Mouse (Mus musculus): ENCODE data around the gene Eif3a.

The Eif3a gene

DNA sequence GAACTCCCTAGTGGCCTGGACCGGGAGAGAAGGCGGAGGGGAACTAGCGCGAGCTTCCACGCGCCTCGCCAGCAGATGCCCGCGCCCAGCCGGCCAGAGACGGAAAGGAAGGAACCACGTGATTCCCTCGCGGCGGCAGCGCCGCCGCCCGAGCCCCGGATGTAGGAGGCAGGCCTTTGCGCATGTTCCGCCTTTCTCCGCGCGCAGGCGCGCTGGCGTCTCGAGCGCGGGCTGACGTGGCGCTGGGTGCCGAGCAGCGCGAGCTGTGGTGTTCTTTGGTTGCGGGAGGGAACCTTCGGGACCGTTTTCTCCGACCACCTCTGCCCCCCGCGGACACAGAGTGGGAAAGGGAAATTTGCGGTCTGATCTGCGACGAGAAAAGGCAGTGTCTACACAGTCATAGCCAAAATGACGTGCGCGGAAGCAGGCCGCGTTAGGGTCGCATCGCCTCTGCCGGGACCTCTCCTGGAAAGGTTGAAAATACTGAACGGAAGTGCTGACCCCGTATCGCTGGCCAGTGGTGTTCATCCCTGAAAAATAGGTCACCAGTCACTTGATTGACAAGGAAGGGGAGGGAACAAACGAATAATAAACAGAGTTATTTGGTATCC lies at the start of gene Eif3a:
Gene Eif3a (minus strand): TSS at position 108 of the 611 bp plus-strand sequence.
- DNase-seq (ENCODE audit: extremely low spot score, low spot score): peak; percentile 96

- peak; percentile 58 for DNase-seq (ENCODE audit: extremely low spot score, low spot score)
Observed at GRCm38 (mm10) chr19:60837747-60838146, 47.3 kb upstream of the Eif3a start.

GRCm38 (mm10) chr19:60818677-60819076 lies 28.2 kb upstream of the Eif3a start:
- no peak for DNase-seq (ENCODE audit: extremely low spot score, low spot score)

GRCm38 (mm10) chr19:60813133-60813532 lies 22.7 kb upstream of the Eif3a start:
- no peak for DNase-seq (ENCODE audit: extremely low spot score, low spot score)

- no peak for DNase-seq (ENCODE audit: extremely low spot score, low spot score)
Observed at GRCm38 (mm10) chr19:60812036-60812389, 21.6 kb upstream of the Eif3a start.

DNA sequence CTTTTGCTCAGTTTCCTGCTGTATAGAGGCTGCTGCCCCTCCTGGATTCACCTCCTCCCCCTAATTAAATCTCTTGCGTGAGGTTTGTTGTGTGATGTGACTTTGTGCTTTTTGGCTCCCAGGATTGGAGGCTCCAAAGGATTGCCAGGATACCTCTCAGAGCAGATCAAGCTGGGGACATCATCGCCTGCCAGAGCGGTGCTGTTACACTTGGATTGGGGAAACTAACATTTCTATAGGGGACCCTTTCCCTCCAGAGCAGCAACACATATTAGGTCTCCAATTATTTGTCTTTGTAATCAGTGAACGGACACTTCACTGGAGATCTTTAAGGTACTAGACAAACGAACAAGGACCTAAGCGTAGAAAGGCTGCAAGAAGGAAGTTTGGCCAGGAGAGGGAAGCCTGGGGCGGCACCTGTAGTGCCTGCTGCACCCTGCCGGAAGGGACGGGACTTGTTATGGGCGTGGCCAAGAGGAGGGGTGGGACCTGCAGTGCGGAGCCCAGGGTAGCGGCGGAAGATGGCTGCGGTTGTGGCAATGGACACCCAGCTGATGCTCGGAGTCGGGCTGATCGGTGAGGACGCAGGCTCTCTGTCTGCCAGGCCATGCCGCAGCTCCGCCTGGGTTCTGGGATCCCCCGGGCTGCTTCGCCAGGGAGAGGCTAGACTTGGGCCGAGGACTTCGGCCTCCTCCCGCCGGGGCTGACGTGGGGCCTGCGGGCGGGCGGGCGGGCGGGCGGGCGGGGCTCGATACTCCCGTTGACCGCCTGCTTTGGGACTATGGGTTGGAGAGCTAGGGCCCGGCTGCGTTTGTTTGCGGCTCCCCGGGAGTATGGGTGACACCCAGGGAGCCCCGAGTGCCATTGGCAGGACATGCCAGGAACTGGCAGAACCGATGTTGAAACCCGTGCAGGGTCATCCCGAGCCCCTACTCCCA lies 20.9 kb upstream of the Eif3a start, which contains the start of gene Fam45a:
Gene Fam45a (plus strand): TSS at position 488 of the 938 bp plus-strand sequence.
- peak; percentile 91 for DNase-seq (ENCODE audit: extremely low spot score, low spot score)

- no peak for DNase-seq (ENCODE audit: extremely low spot score, low spot score)
Observed at GRCm38 (mm10) chr19:60809927-60810326, 19.5 kb upstream of the Eif3a start.

DNA sequence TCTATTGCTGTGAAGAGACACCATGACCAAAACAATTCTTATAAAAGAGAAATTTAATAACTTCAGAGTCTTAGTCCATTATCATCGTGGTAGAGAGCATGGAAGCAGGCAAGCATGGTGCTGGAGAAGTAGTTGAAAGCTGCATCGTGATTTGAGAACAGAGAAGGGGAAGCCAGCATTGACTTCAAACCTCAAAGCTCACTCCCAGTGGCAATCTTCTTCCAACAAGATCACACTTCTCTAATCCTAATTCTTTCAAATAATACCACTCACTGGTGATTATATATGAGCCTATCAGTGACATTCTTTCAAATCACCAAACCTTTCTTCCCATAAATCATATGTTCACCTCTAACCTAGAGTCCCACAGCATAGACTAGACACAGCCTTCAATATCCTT lies 14.4 kb upstream of the Eif3a start:
- DNase-seq (ENCODE audit: extremely low spot score, low spot score): no peak

DNA sequence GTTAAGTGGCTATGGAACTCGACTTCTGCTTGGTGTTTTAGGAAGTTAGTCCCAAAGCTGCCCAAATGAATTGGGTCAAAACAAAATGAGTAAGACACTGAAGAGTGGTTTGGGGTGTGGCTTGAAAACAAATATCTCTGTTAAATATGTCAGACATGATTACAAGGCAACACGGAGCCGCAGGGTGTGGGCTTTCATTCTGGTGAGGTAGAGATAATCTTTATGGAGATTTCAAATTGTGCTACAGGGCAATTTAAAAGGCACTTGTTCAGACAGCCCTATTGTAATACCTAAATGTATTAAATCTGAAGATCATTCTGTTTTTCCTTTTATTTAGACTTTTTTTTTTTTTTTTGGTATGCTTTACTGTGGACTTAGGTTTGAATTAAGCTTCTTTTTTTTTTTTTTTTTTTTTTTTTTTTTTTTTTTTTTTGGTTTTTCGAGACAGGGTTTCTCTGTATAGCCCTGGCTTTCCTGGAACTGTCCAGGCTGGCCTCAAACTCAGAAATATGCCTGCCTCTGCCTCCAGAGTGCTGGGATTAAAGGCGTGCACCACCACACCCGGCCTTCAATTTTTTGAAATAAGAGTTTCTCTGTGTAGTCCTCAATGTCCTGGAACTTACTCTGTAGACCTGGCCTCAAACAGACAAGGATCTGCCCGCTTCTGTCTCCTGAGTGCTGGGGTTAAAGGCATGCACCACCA lies 9.6 kb upstream of the Eif3a start:
- no peak for DNase-seq (ENCODE audit: extremely low spot score, low spot score)

DNA sequence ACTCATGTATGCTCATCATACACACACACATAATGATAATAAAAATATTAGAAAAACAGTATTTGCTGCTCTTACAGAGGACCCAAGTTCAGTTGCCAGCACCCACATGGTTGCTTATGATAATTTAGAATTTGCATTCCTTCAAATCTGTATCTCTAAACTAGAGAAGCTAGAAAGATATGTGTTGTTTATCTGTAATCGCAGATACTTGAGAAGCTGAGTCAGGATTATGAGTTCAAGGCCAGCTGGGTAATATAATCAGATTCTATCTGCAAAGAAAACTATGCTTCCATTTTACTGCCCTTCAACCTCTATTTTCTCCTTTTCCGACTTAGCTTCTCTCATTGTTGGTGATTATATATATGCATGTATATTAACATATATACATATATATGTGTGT lies 7.0 kb upstream of the Eif3a start:
- no peak for DNase-seq (ENCODE audit: extremely low spot score, low spot score)

DNA sequence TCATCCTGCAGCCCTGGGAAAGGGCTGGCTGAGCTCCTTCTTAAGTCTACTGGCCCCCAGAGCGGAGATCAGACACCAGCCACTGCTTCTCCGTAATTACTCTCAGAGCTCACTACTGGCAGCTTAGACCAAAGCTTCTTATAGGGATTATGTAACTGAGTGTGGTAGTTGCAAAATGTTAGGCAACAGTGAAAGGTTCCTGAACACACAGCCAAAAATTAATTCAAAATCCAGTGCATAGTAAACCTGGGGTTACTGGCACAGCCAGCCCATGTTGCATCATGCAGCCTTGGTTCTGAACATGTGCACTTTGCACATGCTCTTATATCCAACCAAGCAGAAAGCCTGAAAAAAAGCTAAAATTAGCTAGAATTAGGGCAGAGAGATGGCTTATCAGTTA lies 4.8 kb upstream of the Eif3a start:
- no peak for DNase-seq (ENCODE audit: extremely low spot score, low spot score)

GRCm38 (mm10) chr19:60793170-60793707 lies 2.8 kb upstream of the Eif3a start:
- no peak for DNase-seq (ENCODE audit: extremely low spot score, low spot score)

DNA sequence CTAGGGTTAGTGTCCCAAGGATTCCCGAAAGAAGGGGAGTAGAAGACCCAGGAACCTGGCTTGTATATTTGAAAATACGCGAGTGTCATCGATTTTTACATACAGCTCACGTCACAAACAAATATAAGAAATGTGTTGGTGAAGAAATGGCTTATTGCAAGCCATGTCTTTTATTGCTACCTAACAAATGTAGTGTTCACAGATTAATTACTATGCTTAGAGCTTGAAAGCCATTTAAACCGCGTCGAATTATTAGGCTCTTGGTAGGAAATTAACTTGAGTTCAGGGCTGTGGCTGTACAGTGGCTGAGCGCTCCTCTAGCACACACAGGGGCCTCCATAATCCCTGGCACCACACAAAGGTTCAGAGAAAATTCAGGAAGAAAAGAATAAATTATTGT lies 706 bp upstream of the Eif3a start:
- no peak for DNase-seq (ENCODE audit: extremely low spot score, low spot score)

DNA sequence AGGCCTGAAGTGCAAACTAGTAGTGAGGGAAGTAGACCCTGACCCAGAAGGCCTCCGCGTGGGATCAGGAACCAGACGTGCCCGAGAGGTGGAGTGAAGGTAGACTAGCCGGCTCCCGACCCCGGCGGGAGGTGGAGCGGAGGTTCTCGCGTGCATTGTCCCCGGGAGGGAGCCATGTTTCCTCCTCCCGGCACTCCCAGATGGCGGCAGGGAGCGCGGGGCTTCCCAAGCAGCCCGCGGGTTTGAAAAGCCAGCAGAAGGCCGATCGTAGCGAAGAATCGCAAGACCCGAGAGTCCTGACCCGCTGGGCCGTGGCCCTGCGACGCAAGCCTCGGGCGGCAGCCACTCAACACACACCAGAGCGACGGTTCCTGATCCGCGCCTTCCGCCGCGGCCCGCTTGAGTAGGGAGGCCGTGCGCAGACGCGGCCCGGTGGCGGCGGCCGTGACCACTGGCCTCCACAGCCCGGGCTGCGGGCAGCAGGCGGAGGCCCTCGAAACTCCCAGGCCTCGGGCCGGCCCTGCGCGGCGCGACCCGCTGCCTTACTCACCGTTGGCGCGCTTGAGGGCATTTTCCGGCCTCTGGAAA lies 445 bp downstream of the Eif3a start:
- peak; percentile 69 for DNase-seq (ENCODE audit: extremely low spot score, low spot score)

DNA sequence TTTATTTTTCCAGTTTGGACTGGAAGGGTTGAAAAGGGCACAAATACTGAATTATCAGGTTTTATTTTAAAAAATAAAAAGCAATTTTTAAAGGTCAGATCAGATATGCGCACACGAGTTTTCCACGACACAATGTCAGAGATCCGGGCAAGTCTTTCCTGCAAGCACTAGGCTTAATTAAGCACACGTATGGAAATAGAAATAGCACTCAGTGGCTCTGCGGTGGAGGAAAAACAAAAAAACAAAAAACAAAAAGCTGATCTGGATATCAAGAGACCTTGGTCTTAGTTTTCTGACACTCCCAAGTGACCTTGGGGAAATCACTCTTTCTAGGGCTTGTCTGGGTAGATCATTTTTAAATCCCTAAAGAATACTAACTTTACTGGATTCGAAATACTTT lies 1.0 kb downstream of the Eif3a start:
- no peak for DNase-seq (ENCODE audit: extremely low spot score, low spot score)

GRCm38 (mm10) chr19:60788214-60788960 lies 2.1 kb downstream of the Eif3a start:
- DNase-seq (ENCODE audit: extremely low spot score, low spot score): no peak

- no peak for DNase-seq (ENCODE audit: extremely low spot score, low spot score)
Observed at GRCm38 (mm10) chr19:60787465-60788150, 2.9 kb downstream of the Eif3a start.

DNA sequence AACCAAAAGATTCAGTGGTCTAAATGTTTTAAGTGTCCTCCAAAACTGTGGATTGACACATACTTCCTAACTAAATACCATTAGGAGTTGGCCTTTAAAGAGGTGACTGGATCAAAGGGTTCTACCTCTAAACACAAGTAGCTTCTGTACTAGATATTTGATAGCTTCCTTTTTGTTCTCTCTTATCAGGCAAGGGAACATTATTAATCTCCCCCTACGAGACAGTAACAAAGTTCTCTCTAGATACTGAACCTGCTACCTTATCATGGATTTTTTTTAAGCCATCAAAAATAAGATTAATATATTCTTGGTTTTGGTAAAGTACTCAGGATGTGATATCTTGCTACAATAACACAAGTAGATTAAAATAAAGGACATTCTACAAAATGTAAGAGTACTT lies 5.7 kb downstream of the Eif3a start:
- DNase-seq (ENCODE audit: extremely low spot score, low spot score): no peak

DNA sequence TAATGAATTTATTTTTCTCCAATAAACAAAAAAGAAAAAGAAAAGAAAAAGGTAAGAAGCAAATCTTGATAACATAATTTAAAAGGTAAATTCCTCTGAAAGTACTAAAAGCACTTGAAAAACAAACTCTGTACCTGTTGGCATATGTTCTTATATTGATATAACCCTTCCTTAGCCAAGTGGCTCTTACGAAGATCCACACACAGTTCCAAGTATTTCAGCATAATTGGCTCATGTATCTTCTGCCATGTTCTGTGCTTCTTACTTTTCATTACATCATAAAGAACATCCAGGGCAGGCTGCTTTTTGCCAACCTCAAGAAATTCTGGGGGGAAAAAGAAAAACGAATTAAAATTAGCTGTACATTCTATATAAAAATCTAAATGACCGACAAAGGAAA lies 8.4 kb downstream of the Eif3a start:
- no peak for DNase-seq (ENCODE audit: extremely low spot score, low spot score)

DNA sequence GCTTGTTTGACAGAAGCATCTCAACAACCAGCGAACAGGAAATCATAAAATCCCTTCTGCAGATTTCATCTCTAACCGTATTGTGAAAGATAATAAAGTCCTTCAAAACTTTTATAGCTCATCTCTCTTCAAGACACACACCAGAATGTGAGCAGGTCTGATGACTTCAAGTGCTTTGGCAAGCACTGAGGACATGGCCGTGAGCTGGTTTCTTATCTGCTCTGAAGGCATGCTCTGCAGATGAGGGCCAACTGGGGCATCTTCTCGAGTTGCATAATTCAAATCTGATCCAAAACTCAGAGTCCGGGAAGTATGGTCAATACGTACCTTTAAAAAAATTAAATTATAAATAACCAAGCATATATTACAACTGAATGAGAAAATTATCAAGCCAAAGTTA lies 17.1 kb downstream of the Eif3a start:
- no peak for DNase-seq (ENCODE audit: extremely low spot score, low spot score)
